In genomic region chr4:58887626-58888025, GRCm38 (mm10) we compare ENCODE assay signal across 27 mouse cellular contexts. TPM values are rescaled to one million over a fixed set of nuclear protein-coding genes. Genes with fewer than 3 reads are reported as not detected.
DNase-seq lines count a peak whose midpoint lies in the region; ATAC-seq and TF ChIP-seq lines count a peak whose summit lies in the region.
"Had no signal": no experiment of that assay in that cellular context is flagged by ENCODE, and none has a peak within 500 bp of the region (broad histone marks: within the 10 kb centered on the region; RNA-seq: fewer than 3 reads in every experiment).

No protein-coding gene starts in this region.

- ATAC-seq in heart, postnatal 0 days (ENCODE audit: insufficient read depth, low read depth) = no peak
- no peak for ATAC-seq in stomach, postnatal 0 days (ENCODE audit: low FRiP score, low TSS enrichment)
- ATAC-seq: forebrain, embryonic 14.5 days; intestine, embryonic 15.5 days; lung, postnatal 0 days had no signal

- intact Hi-C loops in heart, postnatal 36 days (cut with DNase I) = no loop called here
- intact Hi-C loops in left cerebral cortex, postnatal 25 days (cut with DNase I) = no loop called here

- no peaks in the 10 kb centered on the region for H3K27me3 ChIP-seq in heart, postnatal 0 days (ENCODE audit: control insufficient read depth, insufficient read depth, low read length)
- H3K27me3 ChIP-seq in stomach, postnatal 0 days (ENCODE audit: control insufficient read depth, insufficient read depth, low read length) = no peaks in the 10 kb centered on the region
- H3K27me3 ChIP-seq: CH12.LX; embryonic facial prominence, embryonic 15.5 days; hindbrain, embryonic 15.5 days; intestine, embryonic 15.5 days had no signal

- TF ChIP-seq EP300 in heart, postnatal 0 days (IDR thresholded peaks at IDR 0.05; ENCODE audit: low read depth) = no peak
- no peak for TF ChIP-seq EP300 in stomach, postnatal 0 days (optimal IDR thresholded peaks at IDR 0.05)

- H3K4me3 ChIP-seq in heart, postnatal 0 days (ENCODE audit: low read depth, low read length) = no peak overlapping the region
- H3K4me3 ChIP-seq in stomach, postnatal 0 days (ENCODE audit: low read depth, low read length) = no peak overlapping the region
- H3K4me3 ChIP-seq: embryonic facial prominence, embryonic 15.5 days; hindbrain, embryonic 15.5 days; intestine, embryonic 15.5 days had no signal

- peaks cover 9% of the 10 kb centered on the region for H3K4me1 ChIP-seq in heart, postnatal 0 days (ENCODE audit: control insufficient read depth, insufficient read depth)
- no peaks in the 10 kb centered on the region for H3K4me1 ChIP-seq in stomach, postnatal 0 days (replicated peaks; ENCODE audit: control insufficient read depth, insufficient read depth)
- H3K4me1 ChIP-seq: embryonic facial prominence, embryonic 15.5 days; hindbrain, embryonic 15.5 days; intestine, embryonic 15.5 days had no signal

- H3K9me3 ChIP-seq in heart, postnatal 0 days (replicated peaks; ENCODE audit: control insufficient read depth, low read length) = no peaks in the 10 kb centered on the region
- no peaks in the 10 kb centered on the region for H3K9me3 ChIP-seq in stomach, postnatal 0 days (ENCODE audit: control insufficient read depth, low read length)
- H3K9me3 ChIP-seq: embryonic facial prominence, embryonic 15.5 days; G1E; hindbrain, embryonic 15.5 days; intestine, embryonic 15.5 days had no signal

- no peak for TF ChIP-seq CTCF in heart, postnatal 0 days (IDR thresholded peaks at IDR 0.05; ENCODE audit: low read depth)
- peak; percentile 22 for TF ChIP-seq CTCF in stomach, postnatal 0 days (IDR thresholded peaks at IDR 0.05; ENCODE audit: low read depth)

- no peak overlapping the region for H3K9ac ChIP-seq in heart, postnatal 0 days (replicated peaks; ENCODE audit: low read depth, low read length)
- no peak overlapping the region for H3K9ac ChIP-seq in stomach, postnatal 0 days (ENCODE audit: low read length)
- H3K9ac ChIP-seq: embryonic facial prominence, embryonic 15.5 days; hindbrain, embryonic 15.5 days; intestine, embryonic 15.5 days had no signal

- H3K4me2 ChIP-seq in heart, postnatal 0 days (ENCODE audit: low read depth, low read length) = no peak overlapping the region
- H3K4me2 ChIP-seq in stomach, postnatal 0 days (replicated peaks; ENCODE audit: low read depth) = no peak overlapping the region
- H3K4me2 ChIP-seq: embryonic facial prominence, embryonic 15.5 days; hindbrain, embryonic 15.5 days; intestine, embryonic 15.5 days; midbrain, embryonic 11.5 days had no signal

- H3K27ac ChIP-seq in heart, postnatal 0 days (ENCODE audit: low read depth) = no peak overlapping the region
- H3K27ac ChIP-seq in stomach, postnatal 0 days (replicated peaks) = no peak overlapping the region
- H3K27ac ChIP-seq: embryonic facial prominence, embryonic 15.5 days; hindbrain, embryonic 15.5 days; intestine, embryonic 15.5 days had no signal

- WGBS in heart, postnatal 0 days = 40% methylated on average over 3 of the region's 3 CpGs
- 80% methylated on average over 3 of the region's 3 CpGs for WGBS in stomach, postnatal 0 days

- DNase-seq in adrenal gland, postnatal 10 days = peak; percentile 21
- DNase-seq in adrenal gland, adult 8-10 months = no peak
- peak; percentile 10 for DNase-seq in heart, postnatal 0 days (ENCODE audit: low spot score)
- DNase-seq in heart, postnatal 36 days = no peak
- peak; percentile 10 for DNase-seq in lung, postnatal 36 days
- no peak for DNase-seq in lung, postnatal 4 days
- no peak for DNase-seq in stomach, postnatal 0 days (ENCODE audit: low spot score)
- no peak for DNase-seq in left cerebral cortex, postnatal 25 days (ENCODE audit: low spot score in 2 of 2)
- DNase-seq: B cell, adult 2 months; cerebellum, adult 9-11 months; gastrocnemius, postnatal 10 days; kidney, adult 8-10 months; kidney, postnatal 14 days; layer of hippocampus, postnatal 36 days; thymus, adult 18-20 months; thymus, postnatal 36 days had no signal

- no peaks in the 10 kb centered on the region for H3K36me3 ChIP-seq in heart, postnatal 0 days (replicated peaks; ENCODE audit: control insufficient read depth, insufficient read depth, low read length)
- no peaks in the 10 kb centered on the region for H3K36me3 ChIP-seq in stomach, postnatal 0 days (ENCODE audit: control insufficient read depth, insufficient read depth, low read length)
- H3K36me3 ChIP-seq: embryonic facial prominence, embryonic 15.5 days; hindbrain, embryonic 15.5 days; intestine, embryonic 15.5 days had no signal

RNA-seq across cellular contexts. Expression of gene Ecpas, which starts 24.9 kb away (rescaled TPM):
- total RNA-seq in adrenal gland, postnatal 10 days (2021) = 100 to 1,000 TPM; 125 to 144 TPM
- total RNA-seq in adrenal gland, adult 8-10 months (2022) = 100 to 1,000 TPM; 142 to 177 (median 168) TPM
- 38.0 and 62.9 TPM in 2 replicates for total RNA-seq in heart, postnatal 0 days (2014; rRNA removed; ENCODE audit: low replicate concordance)
- polyA plus RNA-seq in heart, postnatal 0 days (2015; fragmentation: Nextera tagmentation; extraction: Ambion mirVana) = 21.5 and 26.7 TPM in 2 replicates
- total RNA-seq in heart, postnatal 36 days (2021) = 100 to 1,000 TPM; 212 TPM
- polyA plus RNA-seq in stomach, postnatal 0 days (2015; fragmentation: Nextera tagmentation; extraction: Ambion mirVana) = 13.4 and 13.6 TPM in 2 replicates
- 100 to 1,000 TPM; 123 to 137 TPM for total RNA-seq in left cerebral cortex, postnatal 25 days (2021)

RNA-seq across cellular contexts. Expression of gene Zkscan16, which starts 55.8 kb away (rescaled TPM):
- total RNA-seq in adrenal gland, postnatal 10 days (2021) = 1 to 10 TPM; 2.1 to 2.9 TPM
- 10 to 100 TPM in 2 of 4 experiments, 1 to 10 TPM in 2; 4.3 to 11.6 (median 8.5) TPM for total RNA-seq in adrenal gland, adult 8-10 months (2022)
- total RNA-seq in heart, postnatal 0 days (2014; rRNA removed; ENCODE audit: low replicate concordance) = not detected in 2 replicates
- 0.05 TPM in 1 of 2 replicates, not detected in the other for polyA plus RNA-seq in heart, postnatal 0 days (2015; fragmentation: Nextera tagmentation; extraction: Ambion mirVana)
- not detected for total RNA-seq in heart, postnatal 36 days (2021)
- 0.11 and 0.13 TPM in 2 replicates for polyA plus RNA-seq in stomach, postnatal 0 days (2015; fragmentation: Nextera tagmentation; extraction: Ambion mirVana)
- 10 to 100 TPM; 40.1 to 42.0 TPM for total RNA-seq in left cerebral cortex, postnatal 25 days (2021)
- total RNA-seq: CH12.LX; common myeloid progenitor, adult 5-6 weeks; hematopoietic stem cell, adult 5-6 weeks; megakaryocyte progenitor cell, adult 5-6 weeks had no signal
- polyA plus RNA-seq: G1E; lung, postnatal 0 days had no signal

Comparison
In these comparisons a context has a peak if more than half of its experiments do, and no peak if none do; other contexts are left out.
1. DNase-seq: peak in adrenal gland, postnatal 10 days (single experiment), heart, postnatal 0 days (single experiment) and lung, postnatal 36 days (single experiment); none in adrenal gland, adult 8-10 months (single experiment), heart, postnatal 36 days (0 of 2), lung, postnatal 4 days (0 of 2), stomach, postnatal 0 days (single experiment) and left cerebral cortex, postnatal 25 days (0 of 2).